Mouse (Mus musculus): ENCODE data around the gene Tmem223.

Gene Tmem223

DNA sequence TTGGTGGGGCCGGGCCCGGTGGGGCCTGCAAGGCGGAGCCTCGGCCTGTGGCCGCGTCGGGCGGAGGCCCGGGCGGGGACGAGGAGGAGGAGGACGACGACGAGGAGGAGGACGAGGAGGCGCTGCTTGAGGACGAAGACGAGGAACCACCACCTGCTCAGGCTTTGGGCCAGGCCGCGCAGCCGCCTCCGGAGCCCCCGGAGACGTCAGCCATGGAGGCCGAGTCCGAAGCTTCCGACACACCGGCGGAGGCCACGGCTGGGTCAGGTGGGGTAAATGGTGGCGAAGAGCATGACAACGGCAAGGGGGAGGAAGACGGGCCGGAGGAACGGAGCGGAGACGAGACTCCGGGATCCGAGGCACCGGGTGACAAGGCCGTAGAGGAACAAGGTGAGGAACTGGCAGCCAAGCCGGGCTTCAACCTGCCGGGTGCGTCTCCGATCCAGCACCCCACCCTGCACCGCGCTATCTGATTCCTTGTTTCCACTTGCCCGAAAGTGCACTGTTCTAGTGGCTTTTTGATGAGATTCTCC, 49.7 kb downstream of the Tmem223 start:
- H3K4me1 ChIP-seq (replicated peaks; ENCODE audit: low read depth, low read length) = peaks cover 68% of the 10 kb centered on the region

DNA sequence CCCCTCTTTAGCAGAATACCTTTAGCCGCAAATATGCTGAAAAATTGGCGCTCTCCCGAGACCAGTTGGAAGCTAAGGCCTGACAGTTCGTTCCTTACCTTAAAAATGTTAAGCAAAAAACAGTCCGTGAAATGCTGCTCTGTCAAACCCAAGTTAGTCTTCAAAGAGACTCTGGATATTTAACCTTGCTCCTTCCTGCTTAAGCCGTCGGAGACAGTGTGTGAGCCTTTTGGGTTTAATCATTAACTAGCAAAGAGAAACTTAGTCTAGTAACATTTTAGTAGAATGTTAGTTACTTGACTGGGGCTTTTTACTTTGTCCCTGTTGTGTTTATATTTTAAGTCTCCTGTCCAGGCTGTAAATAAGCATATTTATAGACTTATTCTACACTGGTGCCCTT, 50.4 kb downstream of the Tmem223 start:
- Histone ChIP-seq H3K27me3 (ENCODE audit: insufficient read depth, low read length) (no peaks in the 10 kb centered on the region), H3K4me1 (replicated peaks; ENCODE audit: low read depth, low read length) (peaks cover 62% of the 10 kb centered on the region), H3K4me3 (replicated peaks; ENCODE audit: low read length) (peak overlapping the region; percentile 99), H3K36me3 (ENCODE audit: insufficient read depth, low read length) (peaks cover 76% of the 10 kb centered on the region), H3K9me3 (ENCODE audit: low read length) (no peaks in the 10 kb centered on the region)
- TF ChIP-seq NANOG (IDR thresholded peaks at IDR 0.05; ENCODE audit: borderline replicate concordance, low read length) = no peak
- no peak for TF ChIP-seq CTCF (conservative IDR thresholded peaks at IDR 0.05; ENCODE audit: low read length)
- no peak for TF ChIP-seq POU5F1 (IDR thresholded peaks at IDR 0.05; ENCODE audit: borderline replicate concordance, low read length)

More for the DNA sequence above, 49.7 kb downstream of the Tmem223 start:
- Histone ChIP-seq H3K4me3 (replicated peaks; ENCODE audit: low read length) (peak overlapping the region; percentile 99), H3K9me3 (ENCODE audit: low read length) (no peaks in the 10 kb centered on the region), H3K27me3 (ENCODE audit: insufficient read depth, low read length) (no peaks in the 10 kb centered on the region), H3K36me3 (ENCODE audit: insufficient read depth, low read length) (peaks cover 76% of the 10 kb centered on the region)
- TF ChIP-seq POU5F1 (IDR thresholded peaks at IDR 0.05; ENCODE audit: borderline replicate concordance, low read length) (no peak), NANOG (IDR thresholded peaks at IDR 0.05; ENCODE audit: borderline replicate concordance, low read length) (no peak), CTCF (conservative IDR thresholded peaks at IDR 0.05; ENCODE audit: low read length) (no peak)
